Mouse (Mus musculus) inflammation-experienced regulatory T-cells (primary cell): ENCODE data around the gene Vmn2r83. TPM values are rescaled to one million over a fixed set of nuclear protein-coding genes. Genes with fewer than 3 reads are reported as not detected.

Source experiments
- polyA plus RNA-seq, 2 experiments: library from polyadenylated mRNA; unstranded; fragments of 100-300 nt; shearing (Covaris generic); gene quantifications; one replicate each; pipeline ENCODE4 v1.2.1; 2017

The Vmn2r83 gene
- polyA plus RNA-seq = not detected

GRCm38 (mm10) chr10:79468431-79468830, at the start of gene Vmn2r83:
Vmn2r83 (plus strand) TSS chr10:79468731.

GRCm38 (mm10) chr10:79533126-79533911, 64.8 kb downstream of the Vmn2r83 start, which contains the start of gene Plpp2:
Plpp2 (minus strand) TSS chr10:79533796.

Other genes starting within 250 kb of the Vmn2r83 start
- gene Vmn2r81, start 221.0 kb upstream of the Vmn2r83 start, polyA plus RNA-seq = not detected
- gene Vmn2r82, start 112.2 kb upstream of the Vmn2r83 start, polyA plus RNA-seq = under 1 TPM; 0.21 to 0.45 TPM
- 1 to 10 TPM; 5.0 to 6.5 TPM for gene Plpp2, start 65.1 kb downstream of the Vmn2r83 start, polyA plus RNA-seq
- 10 to 100 TPM; 39.6 to 51.5 TPM for gene Mier2, start 86.5 kb downstream of the Vmn2r83 start, polyA plus RNA-seq
- gene Theg, start 118.6 kb downstream of the Vmn2r83 start, polyA plus RNA-seq = under 1 TPM in 1 of 2 experiments, not detected in 1; 0.62 TPM
- gene C2cd4c, start 145.3 kb downstream of the Vmn2r83 start, polyA plus RNA-seq = under 1 TPM; 0.17 to 0.27 TPM
- under 1 TPM in 1 of 2 experiments, not detected in 1; 0.30 TPM for gene Shc2, start 169.2 kb downstream of the Vmn2r83 start, polyA plus RNA-seq
- gene Odf3l2, start 177.0 kb downstream of the Vmn2r83 start, polyA plus RNA-seq = not detected
- gene Madcam1, start 195.8 kb downstream of the Vmn2r83 start, polyA plus RNA-seq = 1 to 10 TPM in 1 of 2 experiments, not detected in 1; 1.6 TPM
- 10 to 100 TPM; 40.8 to 60.9 TPM for gene Tpgs1, start 200.6 kb downstream of the Vmn2r83 start, polyA plus RNA-seq
- gene Cdc34, start 213.5 kb downstream of the Vmn2r83 start, polyA plus RNA-seq = 10 to 100 TPM; 87.7 to 88.0 TPM
- 1 to 10 TPM; 1.1 to 3.0 TPM for gene Gzmm, start 220.3 kb downstream of the Vmn2r83 start, polyA plus RNA-seq
- 100 to 1,000 TPM; 235 to 253 TPM for gene Bsg, start 235.8 kb downstream of the Vmn2r83 start, polyA plus RNA-seq
- gene Hcn2, start 247.9 kb downstream of the Vmn2r83 start, polyA plus RNA-seq = under 1 TPM in 1 of 2 experiments, not detected in 1; 0.13 TPM